Mouse (Mus musculus): ENCODE measurements around the gene Slc35e3. TPM values are rescaled to one million over a fixed set of nuclear protein-coding genes. Genes with fewer than 3 reads are reported as not detected.

The Slc35e3 gene
- polyA plus RNA-seq, 1 experiment from 2014 or later, result 6.7 TPM

DNA sequence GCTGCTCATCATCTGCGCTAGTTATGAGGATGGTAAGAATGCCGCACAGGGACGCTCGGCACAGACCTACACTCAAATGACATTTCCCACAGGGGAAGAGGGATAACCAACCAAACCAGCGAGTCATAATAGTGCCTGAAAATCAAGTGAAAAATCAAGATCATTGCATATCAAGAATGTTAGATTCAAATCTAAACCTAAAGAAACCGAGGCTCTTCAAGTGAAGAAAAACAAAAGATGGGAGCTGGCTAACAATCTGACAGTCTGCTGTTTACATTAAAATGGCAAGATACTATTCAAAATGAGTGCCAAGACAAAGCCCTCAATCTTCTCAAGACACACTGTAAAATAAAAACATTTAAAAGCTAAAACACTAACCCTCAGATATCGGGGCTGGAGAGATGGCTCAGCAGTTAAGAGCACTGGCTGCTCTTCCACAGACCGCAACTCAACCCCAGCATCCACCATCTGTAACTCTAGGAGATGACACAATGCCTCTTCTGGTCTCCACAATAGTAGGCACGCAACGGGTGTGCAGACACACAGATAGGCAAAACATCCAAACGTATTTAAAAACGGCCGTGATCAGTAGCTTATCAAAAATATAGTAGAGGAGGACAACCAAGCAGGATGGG lies 37.7 kb upstream of the Slc35e3 start:
- 92% methylated on average over 13 of the region's 13 CpGs for WGBS
- Histone ChIP-seq H3K9ac (ENCODE audit: low read length) (no peak overlapping the region), H3K4me3 (ENCODE audit: low read length) (no peak overlapping the region), H3K9me3 (replicated peaks; ENCODE audit: control insufficient read depth, low read length) (no peaks in the 10 kb centered on the region), H3K4me2 (ENCODE audit: low read depth, low read length) (no peak overlapping the region), H3K4me1 (ENCODE audit: control insufficient read depth, insufficient read depth, low read length) (no peaks in the 10 kb centered on the region), H3K27ac (ENCODE audit: low read length) (no peak overlapping the region), H3K27me3 (ENCODE audit: control insufficient read depth, insufficient read depth, low read length) (no peaks in the 10 kb centered on the region), H3K36me3 (ENCODE audit: control insufficient read depth, insufficient read depth) (peaks cover 51% of the 10 kb centered on the region)
- no peak for ATAC-seq (replicated peaks; ENCODE audit: extremely low read depth, insufficient read depth, low FRiP score)

DNA sequence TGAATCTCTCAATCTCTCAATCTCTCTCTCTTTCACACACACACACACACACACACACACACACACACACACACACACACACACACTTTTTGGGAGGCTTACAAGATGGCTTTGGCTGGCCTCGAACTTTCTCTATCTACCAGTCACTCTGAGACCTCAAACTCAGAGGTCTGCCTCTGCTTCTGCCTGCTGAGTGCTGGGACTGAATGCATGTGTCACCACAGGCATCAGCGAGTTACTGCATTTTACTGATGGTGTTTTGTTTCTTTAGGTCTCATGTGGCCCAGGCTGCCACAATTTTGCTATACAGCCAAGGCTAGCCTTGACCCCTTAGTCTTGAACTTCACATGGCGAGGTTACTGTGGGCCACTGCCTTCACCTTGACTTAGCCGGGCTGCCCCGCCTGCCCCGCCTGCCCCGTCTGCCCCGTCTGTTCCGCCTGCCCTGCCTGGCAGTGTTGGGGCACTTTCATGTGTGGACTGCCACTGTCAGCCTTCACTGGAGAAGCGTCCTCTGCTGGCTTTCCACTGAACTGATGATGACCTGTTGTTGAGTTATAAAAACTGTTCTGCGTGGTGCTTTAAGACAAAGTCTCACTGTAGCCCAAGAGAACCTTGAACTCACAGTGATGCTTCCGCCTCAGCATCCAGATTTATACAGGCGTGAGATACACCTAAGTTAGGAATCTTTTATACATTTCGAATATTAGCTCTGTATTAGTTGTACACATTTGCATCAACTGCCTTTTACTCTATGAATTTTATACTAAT lies 36.5 kb upstream of the Slc35e3 start:
- Histone ChIP-seq H3K9me3 (replicated peaks; ENCODE audit: control insufficient read depth, low read length) (no peaks in the 10 kb centered on the region), H3K36me3 (ENCODE audit: control insufficient read depth, insufficient read depth) (peaks cover 53% of the 10 kb centered on the region), H3K4me1 (ENCODE audit: control insufficient read depth, insufficient read depth, low read length) (no peaks in the 10 kb centered on the region), H3K4me2 (ENCODE audit: low read depth, low read length) (no peak overlapping the region), H3K4me3 (ENCODE audit: low read length) (no peak overlapping the region), H3K27me3 (ENCODE audit: control insufficient read depth, insufficient read depth, low read length) (no peaks in the 10 kb centered on the region), H3K27ac (ENCODE audit: low read length) (no peak overlapping the region), H3K9ac (ENCODE audit: low read length) (no peak overlapping the region)
- 94% methylated on average over 14 of the region's 14 CpGs for WGBS
- ATAC-seq (replicated peaks; ENCODE audit: extremely low read depth, insufficient read depth, low FRiP score), result no peak

DNA sequence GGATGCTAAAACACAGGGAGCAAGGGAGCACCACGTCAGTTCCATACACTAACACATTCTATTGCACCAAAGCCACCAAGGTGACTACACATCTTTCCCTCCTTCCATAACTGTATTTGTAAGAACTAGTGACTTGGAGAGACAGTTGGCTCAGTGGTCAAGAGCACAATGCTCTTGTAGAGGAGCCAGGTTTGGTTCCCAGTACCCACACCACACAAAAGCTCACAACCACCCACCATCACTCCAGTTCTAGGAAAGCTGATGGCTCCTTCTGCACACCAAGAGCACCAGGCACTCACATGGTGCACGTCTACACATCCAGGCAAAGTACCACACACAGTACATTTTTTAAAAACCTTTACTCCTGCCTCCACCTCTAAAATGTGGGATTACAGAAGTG lies 35.9 kb upstream of the Slc35e3 start:
- Histone ChIP-seq H3K4me1 (ENCODE audit: control insufficient read depth, insufficient read depth, low read length) (no peaks in the 10 kb centered on the region), H3K9me3 (replicated peaks; ENCODE audit: control insufficient read depth, low read length) (no peaks in the 10 kb centered on the region), H3K4me2 (ENCODE audit: low read depth, low read length) (no peak overlapping the region), H3K27ac (ENCODE audit: low read length) (no peak overlapping the region), H3K36me3 (ENCODE audit: control insufficient read depth, insufficient read depth) (peaks cover 51% of the 10 kb centered on the region), H3K9ac (ENCODE audit: low read length) (no peak overlapping the region), H3K4me3 (ENCODE audit: low read length) (no peak overlapping the region), H3K27me3 (ENCODE audit: control insufficient read depth, insufficient read depth, low read length) (no peaks in the 10 kb centered on the region)
- no peak for ATAC-seq (replicated peaks; ENCODE audit: extremely low read depth, insufficient read depth, low FRiP score)
- WGBS, result 90% methylated on average over 2 of the region's 2 CpGs

DNA sequence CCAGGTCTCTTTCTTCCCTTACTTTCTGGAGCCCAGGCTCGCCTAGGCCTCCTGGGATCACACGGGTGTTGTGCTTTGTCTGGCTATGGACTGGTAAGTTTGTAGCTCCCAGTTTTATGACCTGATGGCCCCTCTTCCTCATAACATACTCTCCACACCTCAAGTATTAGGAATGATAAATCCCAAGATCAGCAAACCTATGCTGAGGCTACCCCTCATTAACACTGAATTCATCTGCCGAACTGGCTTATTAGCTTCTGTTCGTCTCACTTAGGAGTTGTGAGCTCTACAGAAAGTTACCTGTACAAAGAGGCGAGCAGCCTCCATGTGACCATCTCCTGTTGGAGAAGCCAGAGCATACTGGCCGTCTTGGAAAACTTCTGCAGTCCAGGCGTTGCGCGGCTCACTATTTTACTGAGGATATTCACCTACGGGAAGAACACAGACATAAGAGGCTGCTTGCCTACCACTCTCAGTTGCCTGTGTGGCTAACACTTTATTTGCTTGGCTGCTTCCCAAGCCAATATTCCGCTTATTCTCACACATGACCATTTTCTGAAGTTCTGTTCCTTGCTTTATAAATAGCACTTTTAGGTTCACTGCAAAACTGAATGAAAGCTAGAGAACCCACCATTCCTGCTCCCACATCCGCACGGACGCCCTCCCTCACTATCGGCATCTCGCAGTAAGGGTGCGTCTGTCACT lies 35.0 kb upstream of the Slc35e3 start:
- ATAC-seq (replicated peaks; ENCODE audit: extremely low read depth, insufficient read depth, low FRiP score), result no peak
- no peak overlapping the region for H3K27ac ChIP-seq (ENCODE audit: low read length)
- H3K9me3 ChIP-seq (replicated peaks; ENCODE audit: control insufficient read depth, low read length), result no peaks in the 10 kb centered on the region
- no peak overlapping the region for H3K9ac ChIP-seq (ENCODE audit: low read length)
- peaks cover 46% of the 10 kb centered on the region for H3K36me3 ChIP-seq (ENCODE audit: control insufficient read depth, insufficient read depth)
- H3K27me3 ChIP-seq (ENCODE audit: control insufficient read depth, insufficient read depth, low read length), result no peaks in the 10 kb centered on the region
- no peaks in the 10 kb centered on the region for H3K4me1 ChIP-seq (ENCODE audit: control insufficient read depth, insufficient read depth, low read length)
- 91% methylated on average over 17 of the region's 17 CpGs for WGBS
- H3K4me3 ChIP-seq (ENCODE audit: low read length), result no peak overlapping the region
- H3K4me2 ChIP-seq (ENCODE audit: low read depth, low read length), result no peak overlapping the region

DNA sequence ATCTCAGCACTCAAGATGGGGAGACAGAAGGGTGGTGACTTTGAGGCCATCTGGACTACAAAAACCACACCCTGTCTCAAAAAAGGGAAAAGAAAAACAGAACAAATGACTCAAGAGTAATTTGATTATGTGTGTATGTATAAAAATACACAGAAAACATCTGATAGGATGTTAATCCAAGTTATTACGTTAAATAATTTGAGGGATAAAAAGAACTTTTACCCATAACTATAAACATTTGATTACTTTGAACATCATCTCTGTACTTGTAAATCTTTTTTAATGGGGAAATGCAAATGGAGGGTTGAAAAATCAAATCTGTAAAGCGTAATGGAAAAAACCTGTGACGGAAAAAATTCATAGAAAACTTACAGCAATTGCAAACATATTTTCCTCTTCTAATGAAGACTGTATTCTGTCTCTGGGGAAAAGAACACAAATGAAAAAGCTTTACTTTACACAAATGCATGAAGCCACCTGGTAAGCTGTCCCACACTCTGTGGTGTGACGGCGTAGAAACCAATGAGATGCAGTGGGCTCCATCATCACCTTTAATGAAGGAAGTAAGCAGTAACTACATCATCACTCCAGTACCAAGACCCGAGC lies 34.2 kb upstream of the Slc35e3 start:
- H3K36me3 ChIP-seq (ENCODE audit: control insufficient read depth, insufficient read depth), result peaks cover 49% of the 10 kb centered on the region
- no peaks in the 10 kb centered on the region for H3K4me1 ChIP-seq (ENCODE audit: control insufficient read depth, insufficient read depth, low read length)
- H3K9ac ChIP-seq (ENCODE audit: low read length), result no peak overlapping the region
- no peaks in the 10 kb centered on the region for H3K27me3 ChIP-seq (ENCODE audit: control insufficient read depth, insufficient read depth, low read length)
- no peak overlapping the region for H3K27ac ChIP-seq (ENCODE audit: low read length)
- no peak overlapping the region for H3K4me2 ChIP-seq (ENCODE audit: low read depth, low read length)
- WGBS, result 93% methylated on average over 6 of the region's 6 CpGs
- no peaks in the 10 kb centered on the region for H3K9me3 ChIP-seq (replicated peaks; ENCODE audit: control insufficient read depth, low read length)
- no peak for ATAC-seq (replicated peaks; ENCODE audit: extremely low read depth, insufficient read depth, low FRiP score)
- H3K4me3 ChIP-seq (ENCODE audit: low read length), result no peak overlapping the region

DNA sequence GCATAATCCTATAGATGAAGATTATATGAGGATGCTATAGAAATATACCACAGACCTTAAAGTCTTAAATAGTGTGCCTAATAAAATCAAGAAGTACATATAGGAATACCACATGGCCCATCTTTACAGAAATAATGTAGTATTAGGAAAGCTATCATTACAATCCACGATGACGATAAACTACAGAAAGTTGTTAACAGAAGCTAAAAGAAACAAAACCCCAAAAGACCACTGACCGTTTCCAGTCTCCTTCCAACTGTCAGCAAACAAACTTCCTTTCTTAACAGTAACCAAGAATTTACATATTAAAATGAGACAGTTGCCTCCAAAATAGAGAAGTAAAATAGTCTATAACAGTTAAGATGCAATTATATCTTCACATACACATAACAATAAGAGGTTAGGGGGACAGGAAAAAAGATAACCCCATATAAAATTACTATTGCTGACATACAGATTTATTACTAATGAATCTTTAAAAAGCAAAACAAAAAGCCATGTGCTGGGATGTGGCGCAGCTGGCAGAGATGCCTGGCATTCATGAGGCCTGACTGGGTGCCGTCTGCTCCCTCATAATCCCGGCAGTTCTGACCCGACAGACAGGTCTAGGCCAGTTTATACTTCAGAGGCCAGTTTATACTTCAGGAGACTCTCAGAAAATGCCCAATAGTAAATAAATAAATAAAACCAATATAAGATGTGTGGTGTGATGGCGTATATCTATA lies 33.6 kb upstream of the Slc35e3 start:
- no peak overlapping the region for H3K4me3 ChIP-seq (ENCODE audit: low read length)
- no peaks in the 10 kb centered on the region for H3K27me3 ChIP-seq (ENCODE audit: control insufficient read depth, insufficient read depth, low read length)
- no peaks in the 10 kb centered on the region for H3K4me1 ChIP-seq (ENCODE audit: control insufficient read depth, insufficient read depth, low read length)
- WGBS, result 90% methylated on average over 8 of the region's 8 CpGs
- H3K9ac ChIP-seq (ENCODE audit: low read length), result no peak overlapping the region
- H3K36me3 ChIP-seq (ENCODE audit: control insufficient read depth, insufficient read depth), result peaks cover 48% of the 10 kb centered on the region
- H3K9me3 ChIP-seq (replicated peaks; ENCODE audit: control insufficient read depth, low read length), result no peaks in the 10 kb centered on the region
- no peak overlapping the region for H3K27ac ChIP-seq (ENCODE audit: low read length)
- no peak overlapping the region for H3K4me2 ChIP-seq (ENCODE audit: low read depth, low read length)
- ATAC-seq (replicated peaks; ENCODE audit: extremely low read depth, insufficient read depth, low FRiP score), result no peak

DNA sequence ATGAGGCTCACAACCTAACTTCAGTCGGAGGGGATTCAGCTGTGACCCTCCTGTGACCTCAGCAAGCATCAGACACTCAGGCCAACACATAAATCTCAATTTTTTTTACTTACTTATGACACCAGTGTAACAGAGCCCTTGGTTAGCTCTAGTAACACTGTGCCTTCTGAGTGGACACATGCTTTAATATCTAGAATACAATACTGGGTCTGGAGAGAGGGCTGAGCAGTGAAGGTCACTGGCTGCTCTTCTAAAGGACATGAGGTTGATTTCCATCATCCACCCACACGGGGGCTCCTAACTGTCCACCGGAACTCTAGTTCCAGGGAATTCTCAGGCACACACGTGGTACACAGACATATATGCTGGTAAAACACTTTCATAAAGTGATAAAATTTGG lies 32.8 kb upstream of the Slc35e3 start:
- Histone ChIP-seq H3K4me2 (ENCODE audit: low read depth, low read length) (no peak overlapping the region), H3K9me3 (replicated peaks; ENCODE audit: control insufficient read depth, low read length) (no peaks in the 10 kb centered on the region), H3K27me3 (ENCODE audit: control insufficient read depth, insufficient read depth, low read length) (no peaks in the 10 kb centered on the region), H3K36me3 (ENCODE audit: control insufficient read depth, insufficient read depth) (peaks cover 51% of the 10 kb centered on the region), H3K4me1 (ENCODE audit: control insufficient read depth, insufficient read depth, low read length) (no peaks in the 10 kb centered on the region), H3K27ac (ENCODE audit: low read length) (no peak overlapping the region), H3K4me3 (ENCODE audit: low read length) (no peak overlapping the region), H3K9ac (ENCODE audit: low read length) (no peak overlapping the region)
- no peak for ATAC-seq (replicated peaks; ENCODE audit: extremely low read depth, insufficient read depth, low FRiP score)
- 76% methylated on average over 4 of the region's 4 CpGs for WGBS

DNA sequence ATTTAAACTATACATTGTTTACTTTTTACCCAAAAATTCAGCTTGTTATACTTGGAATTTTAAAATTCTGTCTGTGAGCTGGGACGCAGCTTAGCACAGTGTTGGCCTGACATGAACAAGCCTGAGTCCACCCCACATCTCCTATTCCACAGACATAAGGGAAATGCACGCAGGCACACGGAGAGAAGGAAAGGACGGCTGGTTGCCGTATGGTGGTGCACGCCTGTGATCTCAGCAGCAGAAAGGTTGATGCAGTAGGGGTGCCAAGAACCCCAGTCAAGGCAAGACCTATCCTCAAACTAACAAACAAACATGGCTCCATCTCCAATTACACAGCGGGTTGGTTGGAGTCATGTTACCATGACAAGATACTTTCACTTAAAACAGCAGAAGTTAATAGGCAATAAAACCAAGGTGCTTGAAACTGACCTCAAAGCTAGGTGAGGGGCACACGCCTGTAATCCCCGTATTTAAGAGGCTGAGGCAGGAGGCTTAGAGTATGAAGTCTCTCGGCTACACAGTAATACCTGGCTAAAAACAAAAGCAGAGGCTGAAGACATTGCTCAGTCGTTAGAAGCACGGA lies 32.3 kb upstream of the Slc35e3 start:
- 91% methylated on average over 12 of the region's 12 CpGs for WGBS

More for the DNA sequence above, 32.3 kb upstream of the Slc35e3 start:
- Histone ChIP-seq H3K9ac (ENCODE audit: low read length) (no peak overlapping the region), H3K4me2 (ENCODE audit: low read depth, low read length) (no peak overlapping the region), H3K4me3 (ENCODE audit: low read length) (no peak overlapping the region), H3K27me3 (ENCODE audit: control insufficient read depth, insufficient read depth, low read length) (no peaks in the 10 kb centered on the region), H3K9me3 (replicated peaks; ENCODE audit: control insufficient read depth, low read length) (no peaks in the 10 kb centered on the region), H3K4me1 (ENCODE audit: control insufficient read depth, insufficient read depth, low read length) (no peaks in the 10 kb centered on the region), H3K27ac (ENCODE audit: low read length) (no peak overlapping the region), H3K36me3 (ENCODE audit: control insufficient read depth, insufficient read depth) (peaks cover 50% of the 10 kb centered on the region)
- ATAC-seq (replicated peaks; ENCODE audit: extremely low read depth, insufficient read depth, low FRiP score), result no peak

Data from heart, embryonic 16.5 days (tissue).